Mouse (Mus musculus) megakaryocyte, adult 5-6 weeks (primary cell): ENCODE measurements around the gene Mark2. TPM values are rescaled to one million over a fixed set of nuclear protein-coding genes. Genes with fewer than 3 reads are reported as not detected.
A peak's percentile ranks its signal among the peaks of the same experiment; 100 is the strongest.
"Not testable (repeated sequence)": the region's sequence is repeated elsewhere in the genome, so short reads cannot be mapped to it uniquely, and the experiment has no call there.

Source experiments
- ATAC-seq: 2 replicates; pipeline ENCODE4 v1.8.0; 2016; ENCODE audit warnings: mild to moderate bottlenecking, inconsistent platforms; ENCODE audit not compliant: poor library complexity, severe bottlenecking
- total RNA-seq, 2 experiments: library from RNA; stranded (forward) in 1 of 2; stranded (reverse) in 1 of 2; fragments of 153-499, 151-499 nt in 1 of 2; fragments of 221-1000, 200-1000 nt in 1 of 2; gene quantifications; 2 replicates each; pipeline versions ENCODE4 v1.2.3 to v1.2.4; 2015 to 2017

Gene Mark2
- total RNA-seq (2015) (75.6 and 81.8 TPM in 2 replicates), total RNA-seq (2017) (25.9 and 27.6 TPM in 2 replicates)

GRCm38 (mm10) chr19:7341512-7342397 is at the start of gene Mark2:
TSS of gene Mark2 (minus strand) at chr19:7341860.
- ATAC-seq, result peak; percentile 88

- ATAC-seq, result no peak
These were observed 46.8 kb upstream of the Mark2 start for GRCm38 (mm10) chr19:7388488-7388887.

- peak; percentile 56; the same call in 1 of the 2 replicates for ATAC-seq
These were observed 44.4 kb upstream of the Mark2 start for GRCm38 (mm10) chr19:7386042-7386441.

GRCm38 (mm10) chr19:7382903-7383865 is 41.5 kb upstream of the Mark2 start, which contains the start of gene Spindoc:
TSS of gene Spindoc (minus strand) at chr19:7382994.
- peak; percentile 96 for ATAC-seq

- peak; percentile 17 for ATAC-seq
These were observed 40.7 kb upstream of the Mark2 start for GRCm38 (mm10) chr19:7382248-7382902.

- ATAC-seq, result no peak
These were observed 40.2 kb upstream of the Mark2 start for GRCm38 (mm10) chr19:7381906-7382247.

- ATAC-seq, result no peak
These were observed 36.0 kb upstream of the Mark2 start for GRCm38 (mm10) chr19:7377639-7378038.

- no peak for ATAC-seq
These were observed 32.8 kb upstream of the Mark2 start for GRCm38 (mm10) chr19:7374491-7374890.

GRCm38 (mm10) chr19:7369469-7369868 is 27.8 kb upstream of the Mark2 start:
- not testable (repeated sequence) for ATAC-seq

- no peak for ATAC-seq
These were observed 12.0 kb upstream of the Mark2 start for GRCm38 (mm10) chr19:7353636-7354035.

GRCm38 (mm10) chr19:7352809-7353495 is 11.3 kb upstream of the Mark2 start:
- ATAC-seq, result no peak

GRCm38 (mm10) chr19:7349993-7350392 is 8.3 kb upstream of the Mark2 start:
- ATAC-seq, result no peak

- ATAC-seq, result no peak
These were observed 3.6 kb upstream of the Mark2 start for GRCm38 (mm10) chr19:7345235-7345755.

GRCm38 (mm10) chr19:7342646-7343045 is 986 bp upstream of the Mark2 start:
- ATAC-seq, result no peak

GRCm38 (mm10) chr19:7340780-7341475 is 732 bp downstream of the Mark2 start:
- peak; percentile 8 for ATAC-seq

GRCm38 (mm10) chr19:7340371-7340779 is 1.3 kb downstream of the Mark2 start:
- no peak for ATAC-seq

- no peak for ATAC-seq
These were observed 1.8 kb downstream of the Mark2 start for GRCm38 (mm10) chr19:7339867-7340266.

GRCm38 (mm10) chr19:7339026-7339425 is 2.6 kb downstream of the Mark2 start:
- ATAC-seq, result no peak

- ATAC-seq, result no peak
These were observed 3.8 kb downstream of the Mark2 start for GRCm38 (mm10) chr19:7337781-7338342.
